Mouse (Mus musculus) small intestine, adult 2 months (tissue): ENCODE results near the gene Pafah2. TPM values are rescaled to one million over a fixed set of nuclear protein-coding genes. Genes with fewer than 3 reads are reported as not detected.

Experiments used
- H3K27ac ChIP-seq: fragments of 200-500 bp; 2 replicates; pipeline ENCODE4 v1.5.1; 2012; ENCODE audit warnings: low read depth, low read length, control low read depth, inconsistent platforms; ENCODE audit not compliant: insufficient read depth
- H3K27me3 ChIP-seq: fragments of 200-500 bp; 2 replicates; pipeline ENCODE4 v1.6.1; 2012; ENCODE audit warnings: mild to moderate bottlenecking, moderate library complexity, low read length, inconsistent platforms; ENCODE audit not compliant: control insufficient read depth, insufficient read depth
- H3K36me3 ChIP-seq: fragments of 200-500 bp; 2 replicates; pipeline ENCODE4 v1.6.1; 2012; ENCODE audit warnings: mild to moderate bottlenecking, low read length, control low read depth, inconsistent platforms; ENCODE audit not compliant: control insufficient read depth, insufficient read depth
- H3K4me1 ChIP-seq: fragments of 200-500 bp; 2 replicates; pipeline ENCODE4 v1.6.1; 2012; ENCODE audit warnings: low read length, inconsistent platforms, mixed read lengths; ENCODE audit not compliant: control insufficient read depth, insufficient read depth, insufficient read length
- H3K4me3 ChIP-seq: fragments of 200-500 bp; 2 replicates; pipeline ENCODE4 v1.5.1; 2012; ENCODE audit warnings: low read depth, mild to moderate bottlenecking, control low read depth, inconsistent platforms, low read length, moderate library complexity
- CTCF ChIP-seq: fragments of 200-500 bp; IDR thresholded peaks from 2 replicates; pipeline ENCODE4 v1.5.1; 2012; ENCODE audit warnings: low read depth, mild to moderate bottlenecking, control low read depth, inconsistent platforms, low read length, moderate library complexity, mixed read lengths; ENCODE audit not compliant: insufficient replicate concordance, insufficient read length; ENCODE audit errors: extremely low read depth
- POLR2A ChIP-seq: fragments of 200-500 bp; IDR thresholded peaks from 2 replicates; pipeline ENCODE4 v1.6.1; 2012; ENCODE audit warnings: low read depth, mild to moderate bottlenecking, control low read depth, inconsistent platforms, low read length, moderate library complexity
- WGBS: fragments of 180-500 bp; shearing (Covaris S2); methylation state at CpG from one replicate; pipeline ENCODE4 v1.1.7; 2018; 5-methylcytosine and 5-hydroxymethylcytosine counted together
- polyA plus RNA-seq: library from polyadenylated mRNA; depleted of rRNA; stranded (reverse); fragments of >200 nt; gene quantifications from 2 replicates; pipeline ENCODE4 v1.2.3, GENCODE M21; 2012; rRNA removed

The Pafah2 gene
- 12.9 and 20.5 TPM in 2 replicates for polyA plus RNA-seq

- peaks cover 8% of the 10 kb centered on the region for H3K4me1 ChIP-seq
- H3K27me3 ChIP-seq, result no peaks in the 10 kb centered on the region
- peak within 1 kb of the TSS; percentile 69 for H3K4me3 ChIP-seq
- H3K36me3 ChIP-seq, result no peaks in the 10 kb centered on the region
- TF ChIP-seq CTCF (peak; percentile 98), POLR2A (no peak)
- peak within 1 kb of the TSS; percentile 98 for H3K27ac ChIP-seq
- 1% methylated on average over 31 of the region's 31 CpGs for WGBS
Measured at GRCm38 (mm10) chr4:134395977-134396825, at the start of gene Pafah2. Pafah2 (plus strand) TSS chr4:134396320.

DNA sequence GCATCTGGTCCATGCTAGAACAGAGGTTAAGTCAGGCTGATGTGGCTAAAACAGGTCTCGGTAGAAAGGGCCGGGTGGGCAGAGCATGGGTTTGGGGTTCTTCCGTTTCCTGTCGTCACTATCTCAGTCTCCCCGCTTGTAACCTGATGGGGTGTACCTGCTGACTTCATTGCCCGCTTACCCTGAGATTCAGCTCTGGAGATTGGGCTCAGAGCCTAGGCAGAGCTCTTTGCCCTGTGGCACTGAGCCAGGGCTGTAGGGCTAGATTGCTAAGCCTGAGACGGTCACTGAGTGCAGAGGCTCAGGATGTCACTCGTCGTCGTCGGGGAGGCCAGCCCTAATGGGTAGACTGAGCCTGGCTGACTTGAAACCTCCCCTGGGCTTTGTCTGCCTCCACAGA, 48.0 kb upstream of the Pafah2 start:
- Histone ChIP-seq H3K27ac (peak overlapping the region; percentile 72), H3K27me3 (no peaks in the 10 kb centered on the region), H3K4me1 (peaks cover 22% of the 10 kb centered on the region), H3K4me3 (peak overlapping the region; percentile 15), H3K36me3 (peaks cover 20% of the 10 kb centered on the region)
- WGBS, result 27% methylated on average over 11 of the region's 11 CpGs
- TF ChIP-seq POLR2A (peak; percentile 10; the same call in 1 of the 2 replicates), CTCF (0 out of 2 replicates have a peak, but pooled peaks have one; percentile 2)

GRCm38 (mm10) chr4:134348545-134348944, 47.6 kb upstream of the Pafah2 start:
- H3K4me1 ChIP-seq, result peaks cover 24% of the 10 kb centered on the region
- no peak for TF ChIP-seq POLR2A
- TF ChIP-seq CTCF, result no peak
- no peak overlapping the region for H3K27ac ChIP-seq
- no peaks in the 10 kb centered on the region for H3K27me3 ChIP-seq
- peak overlapping the region; percentile 11; the same call in 1 of the 2 replicates for H3K4me3 ChIP-seq
- H3K36me3 ChIP-seq, result peaks cover 20% of the 10 kb centered on the region
- 33% methylated on average over 5 of the region's 5 CpGs for WGBS

DNA sequence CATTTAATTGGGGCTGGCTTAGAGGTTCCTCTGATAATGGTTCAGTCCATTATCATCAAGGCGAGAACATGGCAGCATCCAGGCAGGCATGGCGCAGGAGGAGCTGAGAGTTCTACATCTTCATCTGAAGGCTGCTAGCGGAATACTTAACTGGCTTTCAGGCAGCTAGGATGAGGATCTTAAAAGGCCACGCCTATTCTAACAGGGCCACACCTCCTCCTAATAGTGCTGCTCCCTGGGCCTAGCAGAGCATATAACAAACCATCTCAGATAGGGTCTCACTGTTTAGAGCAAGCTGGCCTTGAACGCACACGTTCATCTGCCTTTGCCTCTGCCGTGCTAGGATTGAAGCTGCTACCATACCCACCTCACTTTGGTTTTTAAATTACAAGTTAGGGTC, 46.3 kb upstream of the Pafah2 start:
- H3K36me3 ChIP-seq, result peaks cover 20% of the 10 kb centered on the region
- no peak overlapping the region for H3K4me3 ChIP-seq
- 82% methylated on average over 7 of the region's 7 CpGs for WGBS
- no peak for TF ChIP-seq POLR2A
- TF ChIP-seq CTCF, result no peak
- no peak overlapping the region for H3K27ac ChIP-seq
- H3K4me1 ChIP-seq, result peaks cover 35% of the 10 kb centered on the region
- no peaks in the 10 kb centered on the region for H3K27me3 ChIP-seq

DNA sequence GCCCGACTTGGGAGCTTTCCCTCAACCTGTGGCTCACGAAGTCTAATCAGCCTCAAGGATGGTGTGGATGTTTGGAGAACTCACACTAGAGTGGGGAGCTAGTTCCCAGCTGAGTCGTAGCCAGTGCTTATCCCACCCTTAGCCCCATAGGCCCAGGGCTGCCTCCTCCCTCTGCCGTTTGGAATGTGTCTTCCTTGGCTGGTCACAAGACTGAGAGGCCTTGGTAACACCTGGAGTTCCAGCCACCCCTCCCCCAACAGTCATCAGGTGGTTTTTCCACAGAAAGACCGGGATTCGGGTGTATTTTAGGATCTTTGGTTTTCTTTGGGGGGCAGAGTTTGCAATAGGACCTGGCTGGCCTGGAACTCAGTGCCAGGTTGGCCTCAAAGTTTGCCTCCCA, 45.5 kb upstream of the Pafah2 start:
- TF ChIP-seq POLR2A (no peak), CTCF (no peak)
- Histone ChIP-seq H3K36me3 (peaks cover 20% of the 10 kb centered on the region), H3K27ac (no peak overlapping the region), H3K4me3 (no peak overlapping the region), H3K4me1 (peaks cover 42% of the 10 kb centered on the region), H3K27me3 (no peaks in the 10 kb centered on the region)
- 85% methylated on average over 6 of the region's 6 CpGs for WGBS

- H3K27ac ChIP-seq, result no peak overlapping the region
- 0 out of 2 replicates have a peak, but pooled peaks have one; percentile 21 for TF ChIP-seq POLR2A
- TF ChIP-seq CTCF, result no peak
- peaks cover 18% of the 10 kb centered on the region for H3K36me3 ChIP-seq
- H3K4me3 ChIP-seq, result no peak overlapping the region
- no peaks in the 10 kb centered on the region for H3K27me3 ChIP-seq
- peaks cover 43% of the 10 kb centered on the region for H3K4me1 ChIP-seq
- 50% methylated on average over 18 of the region's 18 CpGs for WGBS
Measured at GRCm38 (mm10) chr4:134351329-134352260, 44.5 kb upstream of the Pafah2 start.

DNA sequence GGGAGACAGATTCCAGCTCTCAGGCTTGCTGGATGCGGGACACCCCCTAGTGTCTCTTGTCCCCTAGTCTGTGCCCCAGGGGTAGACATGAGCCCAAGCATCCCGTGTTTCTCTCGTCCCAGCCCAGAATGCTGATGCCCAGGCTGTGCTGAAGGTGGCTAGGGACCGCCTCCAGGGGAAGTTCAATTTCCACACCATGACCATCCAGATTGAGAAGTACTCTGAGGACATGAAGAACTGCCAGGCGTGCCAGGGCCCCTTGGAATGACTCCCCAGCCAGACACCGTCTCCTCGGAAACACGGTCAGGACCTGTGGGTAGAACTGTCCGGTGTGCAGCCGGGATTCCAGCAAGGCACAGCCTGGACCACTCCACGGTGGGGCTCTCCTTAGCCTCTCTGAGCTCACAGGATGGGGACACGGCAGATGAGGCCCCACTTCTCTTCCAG, 43.8 kb upstream of the Pafah2 start:
- 86% methylated on average over 12 of the region's 12 CpGs for WGBS
- H3K4me1 ChIP-seq, result peaks cover 44% of the 10 kb centered on the region
- no peak overlapping the region for H3K4me3 ChIP-seq
- no peaks in the 10 kb centered on the region for H3K27me3 ChIP-seq
- no peak overlapping the region for H3K27ac ChIP-seq
- H3K36me3 ChIP-seq, result peaks cover 14% of the 10 kb centered on the region
- TF ChIP-seq CTCF (no peak), POLR2A (no peak)
